In the genomic region with DNA sequence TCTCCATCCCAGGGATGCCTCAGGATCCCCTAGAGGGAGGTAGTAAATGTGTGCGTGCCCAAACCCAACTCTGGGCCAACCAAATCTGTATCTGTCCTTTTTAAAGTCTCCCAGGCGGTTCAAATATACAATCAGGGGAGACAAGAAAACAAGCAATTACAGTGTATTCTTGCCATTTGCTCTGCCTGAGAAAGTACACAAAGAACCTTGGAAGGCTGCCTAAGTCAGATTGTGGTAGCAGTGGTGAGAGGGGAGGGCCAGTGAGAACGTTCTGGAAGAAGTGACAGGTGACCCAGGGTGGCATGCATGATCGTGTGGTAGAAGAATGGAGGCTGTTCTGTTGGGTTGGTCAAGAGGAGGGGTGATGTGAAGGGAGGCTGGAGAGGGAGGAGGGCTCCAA, we compare ENCODE assay signal across 35 mouse cellular contexts. TPM values are rescaled to one million over a fixed set of nuclear protein-coding genes. Genes with fewer than 3 reads are reported as not detected.
"Had no signal": no experiment of that assay in that cellular context is flagged by ENCODE, and none has a peak within 500 bp of the region (broad histone marks: within the 10 kb centered on the region; RNA-seq: fewer than 3 reads in every experiment).

No protein-coding gene starts in this region.

- DNase-seq: left cerebral cortex, postnatal 4 days; liver; liver, embryonic 13.5 days; liver, postnatal 0 days; lung, adult 18-20 months; lung, adult 2 months; lung, embryonic 14.5 days; lung, postnatal 10 days; lung, postnatal 14 days; lung, postnatal 36 days; lung, postnatal 4 days had no signal

- H3K4me1 ChIP-seq: limb, embryonic 13.5 days; limb, embryonic 15.5 days; liver, embryonic 12.5 days; liver, embryonic 13.5 days; liver, embryonic 15.5 days; lung, embryonic 15.5 days had no signal

- H3K4me3 ChIP-seq: limb, embryonic 10.5 days; limb, embryonic 12.5 days; limb, embryonic 13.5 days; limb, embryonic 15.5 days; liver, embryonic 12.5 days; liver, embryonic 13.5 days; liver, embryonic 15.5 days; lung, embryonic 15.5 days; megakaryocyte, embryonic 14.5 days; midbrain, embryonic 10.5 days; midbrain, embryonic 12.5 days; midbrain, embryonic 13.5 days; midbrain, embryonic 15.5 days; myocyte had no signal

- ATAC-seq: liver, embryonic 12.5 days; liver, postnatal 0 days; lung, postnatal 0 days; midbrain, embryonic 13.5 days; midbrain, embryonic 15.5 days; midbrain, embryonic 16.5 days had no signal

- H3K27me3 ChIP-seq: liver, embryonic 13.5 days; liver, embryonic 15.5 days; midbrain, embryonic 15.5 days had no signal

- H3K9me3 ChIP-seq: limb, embryonic 10.5 days; limb, embryonic 12.5 days; limb, embryonic 13.5 days; limb, embryonic 15.5 days; liver, embryonic 12.5 days; liver, embryonic 13.5 days; liver, embryonic 15.5 days; lung, embryonic 15.5 days; megakaryocyte, embryonic 14.5 days; midbrain, embryonic 10.5 days; midbrain, embryonic 12.5 days; midbrain, embryonic 13.5 days; midbrain, embryonic 15.5 days had no signal

- H3K36me3 ChIP-seq: limb, embryonic 10.5 days; limb, embryonic 12.5 days; limb, embryonic 13.5 days; limb, embryonic 15.5 days; liver, embryonic 12.5 days; liver, embryonic 13.5 days; liver, embryonic 15.5 days; lung, embryonic 15.5 days; midbrain, embryonic 10.5 days; midbrain, embryonic 12.5 days; midbrain, embryonic 13.5 days; midbrain, embryonic 15.5 days had no signal

- H3K9ac ChIP-seq: limb, embryonic 12.5 days; limb, embryonic 13.5 days; limb, embryonic 15.5 days; liver, embryonic 12.5 days; liver, embryonic 13.5 days; liver, embryonic 14.5 days; liver, embryonic 15.5 days; liver, postnatal 0 days; lung, embryonic 14.5 days; lung, embryonic 15.5 days; midbrain, embryonic 12.5 days; midbrain, embryonic 13.5 days; midbrain, embryonic 15.5 days had no signal

- H3K4me2 ChIP-seq: limb, embryonic 12.5 days; limb, embryonic 13.5 days; limb, embryonic 15.5 days; liver, embryonic 11.5 days; liver, embryonic 12.5 days; liver, embryonic 13.5 days; liver, embryonic 15.5 days; lung, embryonic 14.5 days; lung, embryonic 15.5 days; midbrain, embryonic 11.5 days; midbrain, embryonic 12.5 days; midbrain, embryonic 13.5 days; midbrain, embryonic 15.5 days had no signal

- H3K27ac ChIP-seq: limb, embryonic 10.5 days; limb, embryonic 12.5 days; limb, embryonic 13.5 days; limb, embryonic 15.5 days; liver, embryonic 12.5 days; liver, embryonic 13.5 days; liver, embryonic 14.5 days; liver, embryonic 15.5 days; lung, embryonic 15.5 days; macrophage; midbrain, embryonic 12.5 days; midbrain, embryonic 13.5 days; midbrain, embryonic 15.5 days had no signal

RNA-seq across cellular contexts. Expression of gene Ccl1, which starts 46.4 kb away (rescaled TPM):
- polyA plus RNA-seq: limb, embryonic 10.5 days; limb, embryonic 11.5 days; limb, embryonic 12.5 days; limb, embryonic 13.5 days; limb, embryonic 14.5 days; limb, embryonic 15.5 days; liver, adult 2 months; liver, embryonic 11.5 days; liver, embryonic 12.5 days; liver, embryonic 13.5 days; liver, embryonic 14.5 days; liver, embryonic 15.5 days; liver, embryonic 16.5 days; liver, postnatal 0 days; lung, adult 2 months; lung, embryonic 14.5 days; lung, embryonic 15.5 days; lung, embryonic 16.5 days; lung, postnatal 0 days; macrophage; midbrain, embryonic 10.5 days; midbrain, embryonic 12.5 days; myocyte had no signal
